Mouse (Mus musculus) A20 (cell line): Measurements from ENCODE around the gene Hbb-bh1.
A peak's percentile ranks its signal among the peaks of the same experiment; 100 is the strongest.
"Not testable (repeated sequence)": the region's sequence is repeated elsewhere in the genome, so short reads cannot be mapped to it uniquely, and the experiment has no call there.

Experiments used
- DNase-seq: peaks from one replicate; pipeline ENCODE4 v3.0.0-alpha.2; 2011; ENCODE audit warnings: low read depth, low spot score

The Hbb-bh1 gene

GRCm38 (mm10) chr7:103812174-103812573, 30.8 kb downstream of the Hbb-bh1 start:
- DNase-seq: peak; percentile 73

- DNase-seq: no peak
These were observed 31.6 kb downstream of the Hbb-bh1 start for GRCm38 (mm10) chr7:103811223-103811845.

GRCm38 (mm10) chr7:103810746-103811145, 32.2 kb downstream of the Hbb-bh1 start:
- no peak for DNase-seq

GRCm38 (mm10) chr7:103810296-103810695, 32.7 kb downstream of the Hbb-bh1 start:
- no peak for DNase-seq

GRCm38 (mm10) chr7:103809801-103810155, 33.2 kb downstream of the Hbb-bh1 start:
- no peak for DNase-seq

GRCm38 (mm10) chr7:103808971-103809800, 33.8 kb downstream of the Hbb-bh1 start:
- peak; percentile 31 for DNase-seq

- not testable (repeated sequence) for DNase-seq
These were observed 34.8 kb downstream of the Hbb-bh1 start for GRCm38 (mm10) chr7:103808120-103808519.

GRCm38 (mm10) chr7:103806856-103807255, 36.1 kb downstream of the Hbb-bh1 start:
- peak; percentile 51 for DNase-seq

GRCm38 (mm10) chr7:103792669-103793388, 50.1 kb downstream of the Hbb-bh1 start:
- peak; percentile 55 for DNase-seq

GRCm38 (mm10) chr7:103791721-103792120, 51.2 kb downstream of the Hbb-bh1 start, which contains the start of gene Olfr67:
TSS of gene Olfr67 (minus strand) at chr7:103791821.
- no peak for DNase-seq
